Mouse (Mus musculus) neural tube, embryonic 15.5 days (tissue): ENCODE measurements around the gene Cat. TPM values are rescaled to one million over a fixed set of nuclear protein-coding genes. Genes with fewer than 3 reads are reported as not detected.

Source experiments
- ATAC-seq: fragments of 200-750 bp; cut with Nextera tagmentation; 2 replicates; pipeline ENCODE4 v1.8.0; 2017; ENCODE audit warnings: mild to moderate bottlenecking, moderate TSS enrichment, moderate library complexity; ENCODE audit not compliant: low FRiP score
- H3K27ac ChIP-seq: fragments of 300-500 bp; sonication (generic); replicated peaks from 2 replicates; pipeline ENCODE4 v1.5.1; 2015; ENCODE audit warnings: mild to moderate bottlenecking, inconsistent platforms
- H3K27me3 ChIP-seq: fragments of 300-500 bp; sonication (generic); replicated peaks from 2 replicates; pipeline ENCODE4 v1.6.1; 2015; ENCODE audit warnings: inconsistent platforms
- H3K36me3 ChIP-seq: fragments of 300-500 bp; sonication (generic); 2 replicates; pipeline ENCODE4 v1.6.1; 2015; ENCODE audit warnings: inconsistent platforms
- H3K4me1 ChIP-seq: fragments of 300-500 bp; sonication (generic); 2 replicates; pipeline ENCODE4 v1.6.1; 2015; ENCODE audit warnings: inconsistent platforms
- H3K4me2 ChIP-seq: fragments of 300-500 bp; sonication (generic); 2 replicates; pipeline ENCODE4 v1.6.1; 2015; ENCODE audit warnings: inconsistent platforms, mild to moderate bottlenecking, moderate library complexity
- H3K4me3 ChIP-seq: fragments of 300-500 bp; sonication (generic); replicated peaks from 2 replicates; pipeline ENCODE4 v1.5.1; 2015; ENCODE audit warnings: mild to moderate bottlenecking, inconsistent platforms
- H3K9ac ChIP-seq: fragments of 300-500 bp; sonication (generic); replicated peaks from 2 replicates; pipeline ENCODE4 v1.6.1; 2015; ENCODE audit warnings: mild to moderate bottlenecking, inconsistent platforms
- H3K9me3 ChIP-seq: fragments of 300-500 bp; sonication (generic); replicated peaks from 2 replicates; pipeline ENCODE4 v1.6.1; 2016; ENCODE audit warnings: inconsistent platforms
- WGBS: fragments of 180-500 bp; shearing (Covaris S2); methylation state at CpG from one replicate; pipeline ENCODE4 v1.1.7; 2015; ENCODE audit warnings: mixed read lengths; 5-methylcytosine and 5-hydroxymethylcytosine counted together
- polyA plus RNA-seq: library from polyadenylated mRNA; unstranded; fragments of >200 nt; fragmentation: Nextera tagmentation; extraction: Ambion mirVana; gene quantifications from 2 replicates; pipeline ENCODE4 v1.2.1, GENCODE M21; 2015

Gene Cat
- polyA plus RNA-seq, 1 experiment from 2014 or later: 81.2 TPM

- ATAC-seq: no peak
- no peaks in the 10 kb centered on the region for H3K4me1 ChIP-seq
- H3K4me3 ChIP-seq: no peak overlapping the region
- WGBS: 89% methylated on average over 6 of the region's 6 CpGs
- no peak overlapping the region for H3K9ac ChIP-seq
- H3K36me3 ChIP-seq: no peaks in the 10 kb centered on the region
- no peak overlapping the region for H3K27ac ChIP-seq
- H3K27me3 ChIP-seq: no peaks in the 10 kb centered on the region
- no peak overlapping the region for H3K4me2 ChIP-seq
- H3K9me3 ChIP-seq: no peaks in the 10 kb centered on the region
Observed at GRCm38 (mm10) chr2:103495633-103496418, 10.9 kb upstream of the Cat start.

GRCm38 (mm10) chr2:103493827-103494226, 8.9 kb upstream of the Cat start:
- no peaks in the 10 kb centered on the region for H3K36me3 ChIP-seq
- H3K4me2 ChIP-seq: no peak overlapping the region
- H3K9ac ChIP-seq: no peak overlapping the region
- no peaks in the 10 kb centered on the region for H3K27me3 ChIP-seq
- no peak overlapping the region for H3K27ac ChIP-seq
- WGBS: 70% methylated on average over 4 of the region's 4 CpGs
- H3K4me1 ChIP-seq: no peaks in the 10 kb centered on the region
- no peak for ATAC-seq
- no peak overlapping the region for H3K4me3 ChIP-seq
- H3K9me3 ChIP-seq: no peaks in the 10 kb centered on the region

- H3K4me3 ChIP-seq: no peak overlapping the region
- H3K9me3 ChIP-seq: no peaks in the 10 kb centered on the region
- H3K4me1 ChIP-seq: no peaks in the 10 kb centered on the region
- H3K9ac ChIP-seq: no peak overlapping the region
- no peak for ATAC-seq
- H3K36me3 ChIP-seq: no peaks in the 10 kb centered on the region
- H3K4me2 ChIP-seq: no peak overlapping the region
- no peak overlapping the region for H3K27ac ChIP-seq
- 88% methylated on average over 4 of the region's 4 CpGs for WGBS
- no peaks in the 10 kb centered on the region for H3K27me3 ChIP-seq
Observed at GRCm38 (mm10) chr2:103492526-103492925, 7.6 kb upstream of the Cat start.

- WGBS: 29% methylated on average over 5 of the region's 5 CpGs
- peak overlapping the region; percentile 88 for H3K4me3 ChIP-seq
Observed at GRCm38 (mm10) chr2:103483986-103484520, 907 bp downstream of the Cat start.

GRCm38 (mm10) chr2:103483289-103483985, 1.5 kb downstream of the Cat start:
- ATAC-seq: no peak
- 81% methylated on average over 7 of the region's 7 CpGs for WGBS
- peaks cover 23% of the 10 kb centered on the region for H3K4me1 ChIP-seq
- no peaks in the 10 kb centered on the region for H3K36me3 ChIP-seq
- H3K9me3 ChIP-seq: no peaks in the 10 kb centered on the region
- peak overlapping the region; percentile 79 for H3K4me2 ChIP-seq
- H3K27me3 ChIP-seq: no peaks in the 10 kb centered on the region
- H3K9ac ChIP-seq: peak overlapping the region; percentile 87; the same call in 1 of the 2 replicates
- peak overlapping the region; percentile 88 for H3K4me3 ChIP-seq
- H3K27ac ChIP-seq: no peak overlapping the region

More at GRCm38 (mm10) chr2:103483986-103484520, 907 bp downstream of the Cat start:
- Histone ChIP-seq H3K27me3 (no peaks in the 10 kb centered on the region), H3K4me2 (peak overlapping the region; percentile 79), H3K36me3 (no peaks in the 10 kb centered on the region), H3K4me1 (peaks cover 23% of the 10 kb centered on the region), H3K9ac (peak overlapping the region; percentile 87), H3K9me3 (no peaks in the 10 kb centered on the region), H3K27ac (peak overlapping the region; percentile 95)
- ATAC-seq: no peak

- Histone ChIP-seq H3K9me3 (no peaks in the 10 kb centered on the region), H3K4me2 (no peak overlapping the region), H3K9ac (no peak overlapping the region), H3K4me3 (no peak overlapping the region), H3K27me3 (no peaks in the 10 kb centered on the region), H3K4me1 (peaks cover 23% of the 10 kb centered on the region), H3K36me3 (no peaks in the 10 kb centered on the region), H3K27ac (no peak overlapping the region)
- no peak for ATAC-seq
- 86% methylated on average over 11 of the region's 11 CpGs for WGBS
Observed at GRCm38 (mm10) chr2:103481314-103482231, 3.4 kb downstream of the Cat start.

- H3K4me1 ChIP-seq: peaks cover 23% of the 10 kb centered on the region
- ATAC-seq: no peak
Observed at GRCm38 (mm10) chr2:103480871-103481270, 4.1 kb downstream of the Cat start.

GRCm38 (mm10) chr2:103480240-103480639, 4.7 kb downstream of the Cat start:
- Histone ChIP-seq H3K36me3 (peaks cover 6% of the 10 kb centered on the region; the same call in 1 of the 2 replicates), H3K9me3 (no peaks in the 10 kb centered on the region), H3K4me1 (peaks cover 20% of the 10 kb centered on the region), H3K9ac (no peak overlapping the region), H3K27ac (no peak overlapping the region), H3K4me2 (no peak overlapping the region), H3K27me3 (no peaks in the 10 kb centered on the region), H3K4me3 (no peak overlapping the region)
- no peak for ATAC-seq
- 92% methylated on average over 8 of the region's 8 CpGs for WGBS

More at GRCm38 (mm10) chr2:103480871-103481270, 4.1 kb downstream of the Cat start:
- no peak overlapping the region for H3K4me2 ChIP-seq
- no peak overlapping the region for H3K4me3 ChIP-seq
- no peak overlapping the region for H3K9ac ChIP-seq
- WGBS: 94% methylated on average over 4 of the region's 4 CpGs
- no peaks in the 10 kb centered on the region for H3K27me3 ChIP-seq
- H3K36me3 ChIP-seq: no peaks in the 10 kb centered on the region
- no peak overlapping the region for H3K27ac ChIP-seq
- H3K9me3 ChIP-seq: no peaks in the 10 kb centered on the region

- Histone ChIP-seq H3K36me3 (peaks cover 21% of the 10 kb centered on the region), H3K27me3 (no peaks in the 10 kb centered on the region), H3K27ac (no peak overlapping the region), H3K9me3 (no peaks in the 10 kb centered on the region), H3K4me3 (no peak overlapping the region), H3K9ac (no peak overlapping the region), H3K4me2 (no peak overlapping the region), H3K4me1 (peaks cover 7% of the 10 kb centered on the region)
- 95% methylated on average over 3 of the region's 3 CpGs for WGBS
- no peak for ATAC-seq
Observed at GRCm38 (mm10) chr2:103478326-103478725, 6.6 kb downstream of the Cat start.

- H3K9ac ChIP-seq: no peak overlapping the region
- no peaks in the 10 kb centered on the region for H3K9me3 ChIP-seq
- H3K27ac ChIP-seq: no peak overlapping the region
- WGBS: 87% methylated on average over 4 of the region's 4 CpGs
- no peak for ATAC-seq
- H3K27me3 ChIP-seq: no peaks in the 10 kb centered on the region
- no peak overlapping the region for H3K4me3 ChIP-seq
- no peak overlapping the region for H3K4me2 ChIP-seq
- peaks cover 28% of the 10 kb centered on the region for H3K36me3 ChIP-seq
- H3K4me1 ChIP-seq: no peaks in the 10 kb centered on the region
Observed at GRCm38 (mm10) chr2:103477456-103477855, 7.5 kb downstream of the Cat start.

- peaks cover 28% of the 10 kb centered on the region for H3K36me3 ChIP-seq
Observed at GRCm38 (mm10) chr2:103476657-103477056, 8.3 kb downstream of the Cat start.

More at GRCm38 (mm10) chr2:103476657-103477056, 8.3 kb downstream of the Cat start:
- 93% methylated on average over 11 of the region's 11 CpGs for WGBS
- Histone ChIP-seq H3K4me1 (no peaks in the 10 kb centered on the region), H3K9me3 (no peaks in the 10 kb centered on the region), H3K9ac (no peak overlapping the region), H3K4me2 (no peak overlapping the region), H3K27ac (no peak overlapping the region), H3K27me3 (no peaks in the 10 kb centered on the region), H3K4me3 (no peak overlapping the region)
- ATAC-seq: no peak
